Mouse (Mus musculus) lung, adult 2 months (tissue): ENCODE results near the gene Sez6l.

Experiments
- CTCF ChIP-seq: fragments of 200-500 bp; IDR thresholded peaks from 2 replicates; pipeline ENCODE4 v1.5.1; 2011; ENCODE audit warnings: mild to moderate bottlenecking, low read length, control low read depth; ENCODE audit not compliant: insufficient read depth
- POLR2A ChIP-seq: fragments of 200-500 bp; IDR thresholded peaks from 2 replicates; pipeline ENCODE4 v1.6.1; 2011; ENCODE audit warnings: low read depth, mild to moderate bottlenecking, control low read depth, low read length, borderline replicate concordance; ENCODE audit errors: extremely low read depth

DNA sequence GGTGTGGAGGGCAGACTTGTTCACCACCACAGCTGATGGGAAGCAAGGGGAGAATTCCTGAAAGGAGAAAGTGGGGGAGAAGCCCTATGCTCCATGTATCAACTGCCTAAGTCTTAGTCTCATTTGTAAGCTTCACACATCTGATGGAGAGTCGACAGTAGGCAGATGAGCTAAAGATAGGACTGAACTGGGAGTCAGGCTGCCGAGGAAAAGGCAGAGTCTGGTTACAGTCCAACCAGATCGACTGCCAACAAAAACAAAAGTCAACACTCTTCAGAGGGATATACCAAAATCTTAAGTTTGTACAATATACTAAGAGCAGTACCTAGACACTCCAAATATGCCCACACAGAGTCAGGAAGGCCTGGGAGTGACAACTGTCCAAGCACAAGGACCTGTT lies 38.7 kb downstream of the Sez6l start:
- TF ChIP-seq POLR2A (no peak), CTCF (no peak)
